Mouse (Mus musculus) embryonic facial prominence, embryonic 14.5 days (tissue): ENCODE measurements around the gene Sart1. TPM values are rescaled to one million over a fixed set of nuclear protein-coding genes. Genes with fewer than 3 reads are reported as not detected.

ENCODE experiments used
- ATAC-seq: fragments of 200-750 bp; cut with Nextera tagmentation; 2 replicates; pipeline ENCODE4 v1.8.0; 2017; ENCODE audit warnings: low read depth, moderate number of reproducible peaks, moderate TSS enrichment
- DNase-seq: peaks from one replicate; pipeline ENCODE4 v3.0.0-alpha.2; 2015; ENCODE audit warnings: low spot score
- H3K27ac ChIP-seq: fragments of 300-500 bp; sonication (generic); replicated peaks from 2 replicates; pipeline ENCODE4 v1.5.1; 2014; ENCODE audit warnings: low read depth, mild to moderate bottlenecking, low read length, moderate library complexity
- H3K27me3 ChIP-seq: fragments of 300-500 bp; sonication (generic); replicated peaks from 2 replicates; pipeline ENCODE4 v1.6.1; 2014; ENCODE audit warnings: low read length; ENCODE audit not compliant: control insufficient read depth, insufficient read depth
- H3K36me3 ChIP-seq: fragments of 300-500 bp; sonication (generic); 2 replicates; pipeline ENCODE4 v1.6.1; 2014; ENCODE audit warnings: low read length, mixed read lengths; ENCODE audit not compliant: control insufficient read depth, insufficient read depth
- H3K4me1 ChIP-seq: fragments of 300-500 bp; sonication (generic); 2 replicates; pipeline ENCODE4 v1.6.1; 2014; ENCODE audit warnings: antibody characterized with exemption, low read length; ENCODE audit not compliant: control insufficient read depth, insufficient read depth
- H3K4me2 ChIP-seq: fragments of 300-500 bp; sonication (generic); 2 replicates; pipeline ENCODE4 v1.6.1; 2014; ENCODE audit warnings: low read depth, mild to moderate bottlenecking, low read length, moderate library complexity, mixed read lengths
- H3K4me3 ChIP-seq: fragments of 300-500 bp; sonication (generic); 2 replicates; pipeline ENCODE4 v1.5.1; 2014; ENCODE audit warnings: low read depth, mild to moderate bottlenecking, low read length
- H3K9ac ChIP-seq: fragments of 300-500 bp; sonication (generic); 2 replicates; pipeline ENCODE4 v1.6.1; 2014; ENCODE audit warnings: low read depth, mild to moderate bottlenecking, low read length, moderate library complexity, mixed read lengths
- H3K9me3 ChIP-seq: fragments of 300-500 bp; sonication (generic); 2 replicates; pipeline ENCODE4 v1.6.1; 2016; ENCODE audit warnings: low read length; ENCODE audit not compliant: control insufficient read depth
- WGBS: fragments of 180-500 bp; shearing (Covaris S2); extraction: QIAGEN DNeasy Blood & Tissue Kit; methylation state at CpG from one replicate; pipeline ENCODE4 v1.1.7; 2014; 5-methylcytosine and 5-hydroxymethylcytosine counted together
- polyA plus RNA-seq: library from polyadenylated mRNA; unstranded; fragments of >200 nt; fragmentation: Nextera tagmentation; extraction: Ambion mirVana; gene quantifications from 2 replicates; pipeline ENCODE4 v1.2.1, GENCODE M21; 2014

Sart1 gene
- polyA plus RNA-seq, 1 experiment from 2014 or later: 50.3 TPM

- no peak overlapping the region for H3K27ac ChIP-seq
- H3K9me3 ChIP-seq: no peaks in the 10 kb centered on the region
- no peak overlapping the region for H3K4me3 ChIP-seq
- DNase-seq: no peak
- H3K27me3 ChIP-seq: no peaks in the 10 kb centered on the region
- H3K4me2 ChIP-seq: no peak overlapping the region
- no peak overlapping the region for H3K9ac ChIP-seq
- H3K36me3 ChIP-seq: peaks cover 50% of the 10 kb centered on the region
- peaks cover 4% of the 10 kb centered on the region for H3K4me1 ChIP-seq
- WGBS: 93% methylated on average over 7 of the region's 7 CpGs
- no peak for ATAC-seq
Measured at GRCm38 (mm10) chr19:5372724-5373123, 15.8 kb downstream of the Sart1 start.

DNA sequence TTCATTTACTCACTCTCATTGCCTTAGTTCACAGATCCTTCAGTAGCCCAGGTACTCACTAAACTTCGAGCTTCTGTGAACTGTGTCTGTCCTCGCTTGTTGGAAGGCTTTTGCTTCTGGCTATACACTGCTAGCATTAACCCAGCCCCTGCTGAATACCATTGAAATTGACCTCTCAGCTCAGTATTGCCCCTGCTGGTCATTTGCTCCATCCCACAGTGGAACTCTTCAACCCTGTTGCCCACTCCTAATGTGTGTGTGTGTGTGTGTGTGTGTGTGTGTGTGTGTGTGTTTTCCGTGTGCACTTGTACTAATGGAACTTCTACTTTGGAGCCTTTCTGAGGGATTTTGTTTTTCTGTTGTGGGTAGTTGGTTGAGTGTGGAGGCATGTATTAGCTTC is 17.6 kb downstream of the Sart1 start:
- DNase-seq (no peak), ATAC-seq (no peak)
- no peak overlapping the region for H3K4me3 ChIP-seq
- peaks cover 7% of the 10 kb centered on the region for H3K4me1 ChIP-seq
- no peak overlapping the region for H3K27ac ChIP-seq
- H3K36me3 ChIP-seq: peaks cover 47% of the 10 kb centered on the region
- H3K27me3 ChIP-seq: no peaks in the 10 kb centered on the region
- no peak overlapping the region for H3K9ac ChIP-seq
- H3K4me2 ChIP-seq: no peak overlapping the region
- WGBS: 88% methylated on average over 3 of the region's 3 CpGs
- no peaks in the 10 kb centered on the region for H3K9me3 ChIP-seq

- Histone ChIP-seq H3K4me1 (peaks cover 13% of the 10 kb centered on the region), H3K9ac (peak overlapping the region; percentile 83), H3K4me2 (peak overlapping the region; percentile 95), H3K4me3 (peak overlapping the region; percentile 97), H3K9me3 (no peaks in the 10 kb centered on the region), H3K36me3 (peaks cover 58% of the 10 kb centered on the region), H3K27me3 (no peaks in the 10 kb centered on the region), H3K27ac (peak overlapping the region; percentile 94)
- ATAC-seq (no peak), DNase-seq (no peak)
- 12% methylated on average over 11 of the region's 11 CpGs for WGBS
Measured at GRCm38 (mm10) chr19:5367455-5367854, 21.0 kb downstream of the Sart1 start.

GRCm38 (mm10) chr19:5367053-5367359 is 21.5 kb downstream of the Sart1 start, which contains the start of gene Banf1:
Banf1 (minus strand) TSS chr19:5367168.
- peak within 1 kb of the TSS; percentile 94 for H3K27ac ChIP-seq
- H3K4me3 ChIP-seq: peak within 1 kb of the TSS; percentile 97
- 0% methylated on average over 14 of the region's 33 CpGs for WGBS
- DNase-seq (no peak), ATAC-seq (peak; percentile 0; the same call in 1 of the 2 replicates)
- H3K36me3 ChIP-seq: peaks cover 53% of the 10 kb centered on the region
- peak within 1 kb of the TSS; percentile 95 for H3K4me2 ChIP-seq
- no peaks in the 10 kb centered on the region for H3K9me3 ChIP-seq
- H3K4me1 ChIP-seq: peaks cover 13% of the 10 kb centered on the region
- H3K27me3 ChIP-seq: no peaks in the 10 kb centered on the region
- H3K9ac ChIP-seq: peak within 1 kb of the TSS; percentile 83

DNA sequence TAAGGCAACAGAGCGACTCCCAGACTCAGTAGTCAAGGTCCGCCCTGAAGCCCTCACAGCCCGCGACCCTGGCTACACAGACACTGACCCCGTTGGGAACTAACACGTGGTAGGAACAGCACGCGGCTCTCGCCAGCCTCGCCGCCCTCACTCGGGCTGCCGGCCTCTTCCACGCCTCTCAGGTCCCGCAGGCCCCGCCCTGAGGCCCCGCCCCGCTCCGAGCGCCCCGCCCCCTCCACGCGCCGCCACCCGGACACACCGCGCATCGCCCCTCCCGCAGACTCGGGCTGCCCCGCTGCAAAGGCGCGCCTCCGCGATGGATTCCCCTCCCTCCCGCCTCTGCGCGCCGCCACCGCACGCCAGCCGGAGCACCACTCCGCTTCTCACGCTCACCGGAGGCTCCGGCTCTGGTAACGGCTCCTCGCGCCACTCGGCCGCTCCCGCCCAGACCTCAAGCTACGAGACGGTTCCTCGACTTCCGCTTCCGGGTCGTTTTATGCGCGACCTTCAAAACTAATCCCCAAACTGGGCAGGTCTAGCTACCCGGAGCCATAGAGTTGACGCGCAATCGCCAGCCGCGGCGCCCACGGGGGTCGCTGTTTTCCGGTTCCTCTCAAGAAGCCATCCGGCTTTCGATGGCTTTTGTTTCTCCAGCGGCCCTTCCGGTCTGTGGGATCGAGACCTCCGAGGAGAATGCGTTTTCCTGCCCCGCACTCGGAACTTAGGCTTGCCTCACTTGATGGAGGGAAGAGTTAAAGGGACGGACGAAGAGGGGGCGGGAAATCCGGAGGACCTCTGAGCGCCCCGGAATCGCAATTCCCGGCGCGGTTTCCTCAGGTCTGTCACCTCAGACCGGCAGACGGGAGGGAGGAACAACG is 22.1 kb downstream of the Sart1 start, which contains the start of gene Eif1ad:
Gene Eif1ad (plus strand): TSS at position 567 of the 878 bp plus-strand sequence.
- DNase-seq (peak; percentile 99), ATAC-seq (peak; percentile 96)
- Histone ChIP-seq H3K4me1 (peaks cover 13% of the 10 kb centered on the region), H3K36me3 (peaks cover 47% of the 10 kb centered on the region), H3K27ac (peak within 1 kb of the TSS; percentile 94), H3K9me3 (no peaks in the 10 kb centered on the region), H3K9ac (peak within 1 kb of the TSS; percentile 83), H3K4me3 (peak within 1 kb of the TSS; percentile 97), H3K27me3 (no peaks in the 10 kb centered on the region), H3K4me2 (peak within 1 kb of the TSS; percentile 95)
- under 1% methylated on average over 64 of the region's 92 CpGs for WGBS

DNA sequence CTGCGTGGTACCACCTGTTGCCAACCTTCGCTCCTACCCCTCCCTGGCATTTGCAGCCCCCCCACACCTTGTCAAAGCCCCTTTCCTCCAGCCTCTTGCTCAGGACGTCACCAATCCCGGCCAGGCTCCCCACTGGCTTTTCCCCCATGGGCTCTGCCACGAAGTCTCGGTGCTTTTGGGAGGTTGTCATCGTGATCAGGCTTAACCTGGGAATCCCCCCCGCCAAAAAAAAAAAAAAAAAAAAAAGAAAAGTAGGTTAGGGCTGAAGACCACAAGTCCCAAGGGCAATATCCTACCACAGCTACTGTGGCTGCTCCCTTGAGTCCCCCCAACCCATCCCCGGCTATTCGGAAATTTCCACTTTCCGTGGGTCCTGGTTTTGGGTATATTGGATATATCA is 22.8 kb downstream of the Sart1 start:
- Histone ChIP-seq H3K27me3 (no peaks in the 10 kb centered on the region), H3K4me2 (peak overlapping the region; percentile 95), H3K9ac (peak overlapping the region; percentile 83), H3K27ac (peak overlapping the region; percentile 94), H3K4me1 (peaks cover 13% of the 10 kb centered on the region), H3K36me3 (peaks cover 43% of the 10 kb centered on the region), H3K9me3 (no peaks in the 10 kb centered on the region), H3K4me3 (peak overlapping the region; percentile 97)
- WGBS: 19% methylated on average over 11 of the region's 11 CpGs
- DNase-seq (no peak), ATAC-seq (no peak)

DNA sequence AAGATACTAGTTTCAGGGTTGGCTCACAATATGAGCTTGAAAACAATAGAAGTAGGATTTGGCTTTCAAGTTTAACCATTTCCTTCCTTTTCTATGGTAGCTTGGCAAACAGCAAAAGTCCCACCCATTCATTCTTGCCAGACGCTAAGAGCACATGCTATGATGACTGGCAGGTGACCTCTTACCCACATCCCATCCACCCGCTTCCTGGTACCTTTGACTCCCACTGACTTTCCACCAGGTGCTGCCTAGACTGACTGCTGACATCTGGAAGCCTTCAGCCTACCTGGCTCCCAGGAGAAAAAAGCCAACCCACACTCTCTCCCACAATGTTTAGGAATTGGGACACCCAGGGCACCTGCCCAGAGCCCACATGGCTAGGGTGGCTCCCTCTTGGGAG is 24.4 kb downstream of the Sart1 start:
- no peaks in the 10 kb centered on the region for H3K9me3 ChIP-seq
- no peak overlapping the region for H3K9ac ChIP-seq
- DNase-seq (no peak), ATAC-seq (no peak)
- 90% methylated on average over 2 of the region's 2 CpGs for WGBS
- no peaks in the 10 kb centered on the region for H3K27me3 ChIP-seq
- no peak overlapping the region for H3K4me3 ChIP-seq
- no peak overlapping the region for H3K27ac ChIP-seq
- peaks cover 13% of the 10 kb centered on the region for H3K4me1 ChIP-seq
- H3K36me3 ChIP-seq: peaks cover 26% of the 10 kb centered on the region
- no peak overlapping the region for H3K4me2 ChIP-seq

- peaks cover 6% of the 10 kb centered on the region for H3K4me1 ChIP-seq
- H3K36me3 ChIP-seq: peaks cover 15% of the 10 kb centered on the region
- H3K4me3 ChIP-seq: no peak overlapping the region
- H3K27ac ChIP-seq: no peak overlapping the region
- ATAC-seq (no peak), DNase-seq (no peak)
- WGBS: 83% methylated on average over 2 of the region's 2 CpGs
- H3K9ac ChIP-seq: no peak overlapping the region
- H3K9me3 ChIP-seq: no peaks in the 10 kb centered on the region
- no peaks in the 10 kb centered on the region for H3K27me3 ChIP-seq
- H3K4me2 ChIP-seq: no peak overlapping the region
Measured at GRCm38 (mm10) chr19:5362186-5362585, 26.3 kb downstream of the Sart1 start.

- Histone ChIP-seq H3K4me3 (no peak overlapping the region), H3K9ac (no peak overlapping the region), H3K4me2 (no peak overlapping the region), H3K27me3 (no peaks in the 10 kb centered on the region), H3K36me3 (no peaks in the 10 kb centered on the region), H3K9me3 (no peaks in the 10 kb centered on the region), H3K4me1 (no peaks in the 10 kb centered on the region), H3K27ac (no peak overlapping the region)
- ATAC-seq: no peak
- WGBS: no CpG with 5 or more reads among the region's 1 CpGs
- DNase-seq: no peak
Measured at GRCm38 (mm10) chr19:5356080-5356479, 32.4 kb downstream of the Sart1 start.
